Mouse (Mus musculus) heart, embryonic 14.5 days (tissue): Measurements from ENCODE around the gene Ccdc83. TPM values are rescaled to one million over a fixed set of nuclear protein-coding genes. Genes with fewer than 3 reads are reported as not detected.

Experiments used
- ATAC-seq: fragments of 200-750 bp; cut with Nextera tagmentation; 2 replicates; pipeline ENCODE4 v1.8.0; 2017; ENCODE audit warnings: low read depth, moderate TSS enrichment; ENCODE audit not compliant: insufficient number of reproducible peaks, insufficient read depth, low FRiP score
- H3K27ac ChIP-seq, 2 experiments: fragments of 200-500 bp in 1 of 2; fragments of 300-500 bp in 1 of 2; sonication (generic) in 1 of 2; replicated peaks in 1 of 2; 2 replicates each; pipeline ENCODE4 v1.5.1; 2012 to 2014; ENCODE audit warnings: low read depth in 2 of 2, low read length in 2 of 2, control low read depth in 1 of 2, mild to moderate bottlenecking in 1 of 2, mixed read lengths in 1 of 2; ENCODE audit not compliant: control insufficient read depth in 1 of 2, insufficient read depth in 1 of 2
- H3K27me3 ChIP-seq: fragments of 300-500 bp; sonication (generic); 2 replicates; pipeline ENCODE4 v1.6.1; 2014; ENCODE audit warnings: mild to moderate bottlenecking, low read length, control low read depth; ENCODE audit not compliant: control insufficient read depth, insufficient read depth
- H3K36me3 ChIP-seq: fragments of 300-500 bp; sonication (generic); 2 replicates; pipeline ENCODE4 v1.6.1; 2014; ENCODE audit warnings: mild to moderate bottlenecking, control low read depth, low read length, mixed read lengths; ENCODE audit not compliant: control insufficient read depth, insufficient read depth
- H3K4me1 ChIP-seq, 2 experiments: fragments of 200-500 bp in 1 of 2; fragments of 300-500 bp in 1 of 2; sonication (generic) in 1 of 2; 2 replicates each; pipeline ENCODE4 v1.6.1; 2012 to 2014; ENCODE audit warnings: low read length in 2 of 2, control low read depth in 1 of 2, mixed read lengths in 1 of 2; ENCODE audit not compliant: control insufficient read depth in 2 of 2, insufficient read depth in 2 of 2
- H3K4me2 ChIP-seq: fragments of 300-500 bp; sonication (generic); 2 replicates; pipeline ENCODE4 v1.6.1; 2014; ENCODE audit warnings: mild to moderate bottlenecking, low read length
- H3K4me3 ChIP-seq, 2 experiments: fragments of 200-500 bp in 1 of 2; fragments of 300-500 bp in 1 of 2; sonication (generic) in 1 of 2; 2 replicates each; pipeline ENCODE4 v1.5.1; 2012 to 2014; ENCODE audit warnings: low read length in 2 of 2, mild to moderate bottlenecking in 2 of 2, control low read depth in 1 of 2, low read depth in 1 of 2, moderate library complexity in 1 of 2; ENCODE audit not compliant: control insufficient read depth in 1 of 2, insufficient read depth in 1 of 2
- H3K9ac ChIP-seq: fragments of 300-500 bp; sonication (generic); 2 replicates; pipeline ENCODE4 v1.6.1; 2014; ENCODE audit warnings: mild to moderate bottlenecking, low read length
- H3K9me3 ChIP-seq: fragments of 300-500 bp; sonication (generic); 2 replicates; pipeline ENCODE4 v1.6.1; 2016; ENCODE audit warnings: low read length, control low read depth; ENCODE audit not compliant: control insufficient read depth
- WGBS: fragments of 180-500 bp; shearing (Covaris S2); extraction: QIAGEN DNeasy Blood & Tissue Kit; methylation state at CpG from one replicate; pipeline ENCODE4 v1.1.7; 2014; 5-methylcytosine and 5-hydroxymethylcytosine counted together
- polyA plus RNA-seq: library from polyadenylated mRNA; unstranded; fragments of >200 nt; fragmentation: Nextera tagmentation; extraction: Ambion mirVana; gene quantifications from 2 replicates; pipeline ENCODE4 v1.2.1, GENCODE M21; 2014

The Ccdc83 gene
- polyA plus RNA-seq, 1 experiment from 2014 or later = not detected

DNA sequence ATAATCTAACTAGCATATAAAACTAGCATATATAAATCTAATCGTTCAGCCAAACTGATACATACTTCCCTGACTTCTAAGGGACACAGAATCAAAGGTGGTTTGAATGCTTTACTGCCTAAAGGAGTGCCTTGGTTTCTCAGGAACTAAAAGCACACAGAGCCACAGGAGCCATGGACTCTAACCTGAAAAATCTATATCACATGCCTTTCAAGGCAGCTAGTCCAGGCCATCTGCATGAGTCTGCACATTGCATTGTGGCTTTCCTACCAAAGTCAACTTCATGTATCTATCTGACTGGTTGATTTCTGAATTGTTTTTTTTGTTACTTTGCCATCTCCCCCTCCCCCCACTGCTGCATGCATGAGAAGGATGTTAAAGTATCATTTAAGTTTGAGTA lies 84.9 kb downstream of the Ccdc83 start:
- 86% methylated on average over 1 of the region's 1 CpGs for WGBS
- Histone ChIP-seq H3K9ac (no peak overlapping the region), H3K4me1 (no peaks in the 10 kb centered on the region), H3K9me3 (no peaks in the 10 kb centered on the region), H3K27ac (no peak overlapping the region), H3K27me3 (no peaks in the 10 kb centered on the region), H3K36me3 (peaks cover 68% of the 10 kb centered on the region), H3K4me3 (no peak overlapping the region), H3K4me2 (no peak overlapping the region)
- no peak for ATAC-seq

DNA sequence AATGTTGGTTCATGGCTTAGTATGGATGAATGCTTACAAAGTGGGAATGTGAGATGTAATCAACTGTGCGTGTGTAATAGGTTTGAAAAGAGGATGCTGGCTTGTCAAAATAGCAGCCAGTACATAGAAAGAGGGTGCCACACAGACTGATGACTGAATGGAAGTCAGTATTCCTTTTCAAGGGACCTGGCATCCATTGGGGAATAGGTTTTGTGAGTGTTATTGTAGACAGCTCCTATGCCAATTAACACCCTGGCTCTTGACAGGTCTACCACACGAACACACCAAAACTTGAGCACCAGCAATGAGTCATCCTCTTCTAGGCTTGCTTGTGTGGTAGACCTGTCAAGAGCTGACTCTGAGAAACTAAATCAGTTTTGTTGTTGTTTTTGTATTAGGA lies 90.0 kb downstream of the Ccdc83 start:
- no peak for ATAC-seq
- no peaks in the 10 kb centered on the region for H3K9me3 ChIP-seq
- 64% methylated on average over 2 of the region's 2 CpGs for WGBS

More for the DNA sequence above, 90.0 kb downstream of the Ccdc83 start:
- Histone ChIP-seq H3K4me1 (no peaks in the 10 kb centered on the region), H3K27ac (no peak overlapping the region), H3K27me3 (no peaks in the 10 kb centered on the region), H3K9ac (no peak overlapping the region), H3K4me2 (no peak overlapping the region), H3K4me3 (no peak overlapping the region), H3K36me3 (peaks cover 76% of the 10 kb centered on the region)

Other genes with a start within 250 kb of the Ccdc83 start
- gene Picalm, start 135.6 kb downstream of the Ccdc83 start, polyA plus RNA-seq = 42.4 and 44.4 TPM in 2 replicates
- 10.0 and 11.0 TPM in 2 replicates for gene Sytl2, start 36.5 kb upstream of the Ccdc83 start, polyA plus RNA-seq
- 0.70 and 1.1 TPM in 2 replicates for gene Ccdc89, start 160.8 kb upstream of the Ccdc83 start, polyA plus RNA-seq
- 28.7 and 31.2 TPM in 2 replicates for gene Crebzf, start 177.0 kb upstream of the Ccdc83 start, polyA plus RNA-seq
- 123 and 125 TPM in 2 replicates for gene Tmem126a, start 191.5 kb upstream of the Ccdc83 start, polyA plus RNA-seq
- 30.6 and 34.1 TPM in 2 replicates for gene Tmem126b, start 210.2 kb upstream of the Ccdc83 start, polyA plus RNA-seq
- 6.5 and 10.0 TPM in 2 replicates for gene Dlg2, start 210.9 kb upstream of the Ccdc83 start, polyA plus RNA-seq